Mouse (Mus musculus): ENCODE measurements around the gene Cyb5r3.

The Cyb5r3 gene

DNA sequence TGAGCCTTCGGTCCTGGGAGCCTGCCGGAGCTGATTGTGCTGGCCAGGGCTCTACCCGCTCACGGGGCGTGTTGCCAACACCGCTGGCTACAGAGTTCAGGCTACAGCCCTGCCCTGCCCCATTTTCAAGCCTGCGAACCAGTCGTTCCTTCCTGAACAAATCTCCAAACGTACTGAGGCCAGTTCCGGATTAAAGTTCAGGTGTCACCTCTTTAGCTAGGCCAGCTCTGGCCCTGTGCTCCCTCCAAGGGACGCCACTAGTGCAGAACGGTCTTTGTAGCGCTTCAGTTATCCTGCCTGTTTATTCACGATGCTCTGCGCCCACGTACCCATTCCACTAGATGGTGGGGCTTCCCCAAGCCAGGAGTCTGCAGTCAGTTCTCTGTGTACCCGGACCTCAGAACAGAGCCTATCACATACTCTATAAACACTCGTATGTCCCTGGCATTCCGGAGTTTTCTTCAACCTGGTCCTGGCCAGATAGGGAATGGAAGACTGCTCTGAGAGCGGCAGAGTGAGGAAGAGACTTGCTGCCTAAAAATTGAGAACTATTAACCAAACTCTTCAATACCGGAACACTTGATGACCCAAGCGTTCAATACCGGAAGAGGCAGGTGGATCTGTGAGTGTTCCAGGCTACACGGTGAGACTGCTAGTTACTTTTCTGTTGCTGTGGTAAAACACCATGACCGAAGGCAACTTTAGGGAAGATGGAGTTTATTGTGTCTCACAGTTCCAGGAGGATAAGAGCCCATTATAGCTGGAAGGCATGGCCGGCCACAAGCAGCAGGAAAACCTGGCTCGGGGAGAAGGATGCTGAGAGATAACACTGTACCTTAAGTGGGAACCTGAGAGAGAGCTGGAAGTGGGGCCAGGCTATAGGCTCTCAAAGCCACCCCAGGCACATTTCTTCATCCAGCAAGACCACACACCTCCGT is at the start of gene Cyb5r3:
Gene Cyb5r3, minus strand, starts transcription at position 101 of the 938 bp plus-strand sequence.
- DNase-seq (ENCODE audit: low spot score), result no peak

DNA sequence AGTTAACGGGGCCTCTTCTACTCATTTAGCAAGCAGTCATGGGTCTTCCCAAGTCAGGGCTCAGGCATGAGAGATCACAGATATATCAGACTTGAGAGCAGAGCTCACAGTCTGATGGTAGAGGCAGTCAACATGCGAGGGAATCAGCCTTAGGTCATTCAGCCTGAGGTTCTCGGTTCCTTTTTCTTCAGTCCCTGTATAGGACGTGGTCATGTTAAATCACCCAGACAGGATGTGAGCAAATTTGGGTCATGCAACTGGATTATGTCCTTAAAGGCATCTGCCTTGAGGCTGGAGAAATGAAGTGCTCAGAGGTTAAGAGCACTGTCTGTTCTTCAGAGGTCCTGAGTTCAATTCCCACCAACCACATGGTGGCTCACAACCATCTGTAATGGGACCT is 49.3 kb upstream of the Cyb5r3 start:
- no peak for DNase-seq (ENCODE audit: low spot score)

DNA sequence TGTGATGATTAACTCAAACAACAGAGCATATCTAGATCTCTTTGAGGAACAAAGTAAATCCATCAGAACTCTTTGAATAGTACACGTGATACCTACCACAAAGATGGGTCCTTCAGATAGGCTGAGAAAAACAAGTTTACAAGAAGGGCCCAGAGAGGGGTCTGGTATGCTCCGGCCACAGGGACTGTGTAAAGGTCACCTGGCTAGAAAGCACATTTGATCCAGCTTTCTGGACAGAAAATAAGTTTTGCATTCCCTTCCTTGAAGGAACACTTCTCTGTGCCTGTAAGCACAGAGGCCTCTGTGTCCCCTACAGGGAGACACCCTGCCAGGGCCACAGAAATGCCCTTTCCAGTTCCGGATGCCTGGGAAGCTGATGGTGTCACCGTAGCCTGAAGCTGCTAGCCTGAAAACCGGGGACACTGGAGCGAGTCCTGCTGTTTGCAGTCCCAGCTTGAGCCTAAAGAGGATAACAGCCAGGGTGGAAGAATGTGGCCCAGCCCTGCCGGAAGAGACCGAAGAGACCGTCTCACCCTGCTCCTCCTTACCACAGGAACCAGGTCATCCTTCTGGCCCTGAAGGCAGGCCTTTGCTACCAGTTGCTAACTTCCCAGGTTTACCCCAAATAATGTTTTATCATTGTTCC is 48.1 kb upstream of the Cyb5r3 start:
- DNase-seq (ENCODE audit: low spot score), result no peak

DNA sequence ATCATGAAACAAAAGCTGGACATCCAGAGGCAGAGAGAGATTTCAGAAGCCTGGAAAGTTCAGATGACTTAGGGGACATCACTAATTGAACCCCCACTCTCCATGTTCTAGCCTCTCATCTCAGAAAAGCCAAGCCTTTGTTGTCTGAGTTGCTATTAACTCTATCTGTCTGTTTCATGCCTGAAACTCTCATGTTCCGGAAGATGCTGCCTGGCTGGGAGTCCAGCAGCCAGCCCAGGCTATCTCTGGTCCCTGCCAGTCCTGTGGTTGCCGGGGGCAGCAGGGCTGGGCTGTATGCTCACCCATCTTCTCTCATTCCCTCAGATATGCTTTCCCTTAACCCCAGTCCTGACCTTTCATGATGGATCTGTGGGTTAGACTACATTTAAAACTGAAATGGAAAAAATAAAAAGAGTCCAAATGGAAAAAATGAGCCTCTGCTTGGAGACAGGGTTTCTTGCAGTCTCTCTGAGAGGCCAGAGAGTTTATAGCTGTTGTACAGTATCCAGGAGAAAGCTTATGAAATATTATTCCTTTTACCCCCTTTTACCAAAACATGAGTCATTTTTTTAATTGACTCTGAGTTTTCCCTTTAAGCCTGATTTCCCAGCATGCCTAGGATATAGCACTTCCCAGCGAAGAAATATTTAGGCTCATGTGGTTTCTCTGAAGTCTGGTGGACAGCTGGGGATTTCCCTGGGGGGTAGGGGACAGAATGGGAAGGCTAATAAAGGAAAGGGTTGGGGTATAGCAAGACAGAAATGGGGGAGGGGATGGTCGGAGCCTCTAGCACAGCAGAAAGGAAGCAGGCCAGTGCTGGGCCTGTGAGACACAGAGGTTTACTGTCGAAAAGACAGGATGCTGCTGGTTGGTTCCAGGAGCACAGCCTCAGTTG is 43.2 kb upstream of the Cyb5r3 start:
- no peak for DNase-seq (ENCODE audit: low spot score)

DNA sequence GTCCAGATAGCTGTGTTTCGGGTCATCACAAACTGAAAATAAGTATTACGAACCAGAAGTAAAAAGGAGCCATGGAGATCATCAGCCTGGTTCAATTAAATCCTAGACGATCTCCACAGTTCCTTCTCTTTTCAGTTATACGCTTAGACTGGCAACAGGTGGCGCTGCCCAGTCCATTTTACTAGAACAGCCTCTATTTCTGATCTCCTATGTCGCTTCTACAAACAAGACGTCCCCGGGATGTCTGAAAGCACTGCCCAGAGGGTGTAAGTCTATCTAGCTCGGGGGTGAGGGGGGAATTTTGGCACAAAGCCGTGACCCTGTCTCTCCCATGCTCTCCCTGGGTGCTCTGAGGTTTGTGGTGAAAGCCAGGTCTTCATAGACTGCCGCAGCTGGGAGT is 37.8 kb upstream of the Cyb5r3 start:
- DNase-seq (ENCODE audit: low spot score), result peak; percentile 70

DNA sequence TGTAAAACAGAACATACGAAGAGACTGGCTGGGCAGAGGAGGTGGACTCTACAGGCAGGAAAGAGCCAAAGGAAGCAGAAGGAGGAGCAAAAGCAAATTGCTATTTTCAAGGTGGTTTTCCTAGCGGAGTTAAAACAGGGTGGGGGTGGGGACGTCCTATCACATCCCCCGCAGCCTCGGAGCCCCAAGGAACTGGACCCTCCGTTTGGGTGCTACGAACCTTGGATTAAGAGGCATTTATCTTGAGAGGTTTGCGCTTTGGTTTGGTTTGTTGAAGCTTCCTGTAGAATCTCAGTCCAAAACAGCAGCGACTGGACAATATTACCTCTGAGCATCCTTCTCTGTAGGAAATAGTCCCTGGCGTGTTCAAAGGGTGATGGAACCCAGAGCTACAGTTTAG is 37.3 kb upstream of the Cyb5r3 start:
- DNase-seq (ENCODE audit: low spot score), result no peak

DNA sequence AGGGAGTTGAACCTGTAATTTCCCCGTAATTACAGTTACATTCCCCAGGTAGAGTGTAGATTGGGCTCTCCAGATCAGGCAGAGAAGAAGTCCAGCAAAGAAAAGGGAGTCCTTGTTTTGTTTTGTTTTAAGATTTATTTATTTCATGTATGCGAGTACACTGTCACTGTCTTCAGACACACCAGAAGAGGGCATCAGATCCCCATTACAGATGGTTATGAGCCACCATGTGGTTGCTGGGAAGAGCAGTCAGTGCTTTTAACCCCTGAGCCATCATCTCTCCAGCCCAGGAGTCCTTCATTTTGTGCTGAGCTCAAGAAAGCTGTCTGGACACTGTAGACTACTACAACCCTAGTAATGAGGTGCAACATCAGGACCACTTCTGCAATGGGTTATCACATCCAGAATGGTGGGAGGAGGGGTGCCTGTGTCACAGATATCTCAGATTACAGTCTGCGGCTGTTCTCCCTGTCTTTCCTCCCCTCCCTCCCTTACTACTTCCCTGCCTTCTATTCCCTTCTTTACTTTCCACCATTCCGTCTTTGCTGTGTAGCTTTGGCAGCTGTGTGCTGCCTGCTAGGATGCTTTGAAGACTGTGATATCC is 36.8 kb upstream of the Cyb5r3 start:
- no peak for DNase-seq (ENCODE audit: low spot score)

DNA sequence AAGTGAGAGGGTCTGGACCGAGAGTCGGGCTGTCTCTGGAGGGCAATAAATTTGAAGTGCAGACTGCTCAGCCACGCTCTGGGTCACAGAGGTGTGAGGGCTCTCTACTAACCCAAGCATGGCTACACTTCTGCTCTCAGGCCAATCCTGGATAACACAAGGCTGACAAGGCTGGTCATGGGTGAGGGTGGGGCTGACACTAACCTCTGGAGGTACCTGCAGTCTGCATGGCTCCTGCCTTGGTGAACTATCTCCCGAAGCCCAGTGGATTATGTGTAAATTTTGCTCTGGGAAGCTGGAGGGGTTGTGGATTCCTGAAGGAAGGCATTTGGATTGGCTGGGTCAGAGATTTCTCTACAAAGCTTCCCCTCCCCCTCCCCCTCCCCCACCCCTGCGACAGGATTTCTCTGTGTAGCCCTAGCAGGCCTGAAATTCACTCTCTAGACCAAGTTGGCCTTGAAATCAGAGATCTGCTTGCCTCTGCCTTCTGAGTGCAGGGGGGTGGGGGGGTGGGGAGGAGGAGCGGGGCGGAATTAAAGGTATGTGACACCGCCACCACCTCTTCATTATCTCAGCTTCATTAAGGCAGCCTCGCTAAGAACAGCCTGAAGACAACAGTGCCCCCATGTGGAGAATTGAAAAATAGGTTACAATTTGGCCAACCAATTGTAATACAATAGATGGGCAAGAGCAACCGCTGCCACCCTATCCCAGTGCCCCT is 32.5 kb upstream of the Cyb5r3 start:
- no peak for DNase-seq (ENCODE audit: low spot score)

DNA sequence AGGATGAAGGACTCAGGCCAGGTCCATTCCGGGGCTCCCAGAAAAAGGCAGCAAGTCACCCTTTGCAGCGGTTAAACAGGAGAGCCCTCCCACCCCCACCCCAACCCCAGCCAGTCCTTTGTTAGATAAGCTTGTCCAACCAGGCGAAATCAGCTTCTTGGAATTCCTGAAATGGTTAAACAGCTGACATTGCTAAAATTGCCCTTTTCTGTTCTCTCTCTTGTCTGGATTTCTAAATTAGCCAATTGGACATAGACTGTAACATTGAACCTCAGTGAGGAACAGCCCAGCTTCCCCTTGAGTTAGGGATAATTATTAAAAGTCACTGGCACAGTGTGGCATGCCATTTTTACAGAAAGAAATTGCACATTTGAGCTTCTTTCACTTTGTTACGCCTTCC is 30.0 kb upstream of the Cyb5r3 start:
- DNase-seq (ENCODE audit: low spot score), result no peak

DNA sequence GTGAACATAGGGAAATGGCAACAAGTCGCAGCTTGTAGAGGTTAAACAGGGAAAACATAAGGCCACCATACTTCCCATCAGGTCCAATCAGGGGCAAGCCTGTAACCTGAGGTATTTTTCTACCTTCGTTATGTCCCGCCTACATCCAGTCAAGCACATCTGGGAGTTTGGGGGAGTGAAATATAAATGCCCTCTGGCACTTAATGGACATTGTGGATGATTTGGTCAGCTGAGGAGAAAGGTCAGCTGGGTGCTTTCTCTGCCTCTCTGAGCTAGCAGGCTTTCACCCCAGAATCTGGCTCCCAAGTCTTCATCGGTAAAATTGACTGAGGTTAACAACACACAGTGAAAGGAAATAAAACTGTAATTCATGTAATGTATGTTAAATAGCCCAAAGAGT is 21.0 kb upstream of the Cyb5r3 start:
- DNase-seq (ENCODE audit: low spot score), result no peak

DNA sequence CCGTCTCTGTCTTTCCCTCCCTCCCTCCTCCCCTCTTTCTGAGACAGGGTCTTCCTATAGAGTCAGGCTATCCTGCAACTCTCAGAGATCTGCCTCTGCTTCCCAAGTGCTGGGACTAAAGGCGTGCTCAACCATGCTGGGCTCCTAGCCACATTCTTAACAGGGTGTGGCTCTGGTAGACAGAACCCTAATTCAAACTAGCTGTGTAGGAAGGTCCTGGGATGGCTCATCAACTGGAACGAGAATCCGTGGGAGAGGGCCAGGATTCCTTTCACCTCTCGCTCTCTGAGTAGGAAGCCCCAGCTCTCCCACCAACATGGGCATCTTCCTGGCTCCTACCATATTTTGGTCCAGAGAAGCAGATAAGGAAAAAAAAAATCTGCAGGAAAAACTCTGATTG is 10.0 kb upstream of the Cyb5r3 start:
- no peak for DNase-seq (ENCODE audit: low spot score)

DNA sequence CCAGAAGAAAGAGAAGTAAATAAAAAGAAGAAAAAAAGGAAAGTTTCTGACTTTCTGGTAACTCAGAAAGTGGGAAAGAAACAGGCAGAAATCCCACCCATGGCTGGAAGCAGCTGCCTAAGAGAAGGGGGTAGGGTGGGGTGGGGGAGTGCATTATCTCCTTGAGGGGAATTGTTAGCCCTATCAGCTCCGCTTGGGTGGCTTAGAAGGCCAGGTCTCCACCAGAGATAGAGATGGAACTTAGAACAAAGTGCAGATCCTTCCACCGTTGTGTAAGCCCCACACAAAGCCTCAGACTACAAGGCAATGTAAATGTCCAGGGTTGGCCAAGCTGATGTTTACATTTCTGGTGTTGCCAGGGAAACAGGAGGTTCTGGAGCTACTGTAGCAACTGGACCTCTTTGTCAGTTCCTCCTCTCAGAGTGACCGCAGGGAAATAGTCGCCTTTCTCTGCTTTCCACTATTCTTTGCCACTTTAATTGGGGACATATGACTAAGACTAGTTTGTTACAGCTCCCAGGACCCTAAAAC is 9.5 kb upstream of the Cyb5r3 start:
- DNase-seq (ENCODE audit: low spot score), result no peak

DNA sequence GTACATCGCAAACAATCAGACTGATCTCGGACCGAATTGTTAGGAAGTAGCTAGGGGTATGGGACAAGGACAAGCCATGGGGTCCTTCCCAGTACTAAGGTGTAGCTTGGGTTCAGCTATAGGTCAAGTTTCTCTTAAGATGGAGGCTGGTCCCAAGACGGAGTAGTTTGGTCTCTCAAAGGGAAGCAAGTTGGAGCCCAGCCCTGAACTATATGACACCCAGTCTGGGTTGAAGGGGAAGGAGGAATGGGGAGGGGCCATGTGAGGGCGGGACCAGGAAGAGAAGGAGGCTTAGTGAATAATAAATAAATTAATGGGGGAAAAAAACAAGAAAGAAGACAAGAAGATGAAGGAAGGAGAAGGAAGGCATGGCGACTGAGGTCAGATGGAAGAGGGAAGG is 7.6 kb upstream of the Cyb5r3 start:
- DNase-seq (ENCODE audit: low spot score), result no peak

DNA sequence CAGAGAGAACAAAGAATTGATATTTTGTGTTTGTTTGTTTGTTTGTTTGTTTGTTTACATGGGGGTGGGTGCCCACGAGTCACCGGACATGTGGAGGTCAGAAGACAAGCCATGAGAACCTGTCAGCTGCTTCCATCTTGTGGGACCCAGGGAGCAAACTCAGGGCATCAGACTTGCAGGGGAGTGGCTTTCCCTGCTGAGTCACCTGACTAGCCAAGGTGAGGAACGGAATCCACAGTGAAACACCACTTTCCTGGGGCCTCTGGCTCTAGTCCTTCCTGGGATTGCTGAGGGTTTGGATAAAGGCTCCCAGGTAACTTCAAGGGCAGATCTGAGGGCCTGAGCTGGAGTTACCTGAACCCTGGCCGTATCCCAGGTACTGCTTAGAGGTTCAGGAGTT is 4.3 kb upstream of the Cyb5r3 start:
- DNase-seq (ENCODE audit: low spot score), result no peak

DNA sequence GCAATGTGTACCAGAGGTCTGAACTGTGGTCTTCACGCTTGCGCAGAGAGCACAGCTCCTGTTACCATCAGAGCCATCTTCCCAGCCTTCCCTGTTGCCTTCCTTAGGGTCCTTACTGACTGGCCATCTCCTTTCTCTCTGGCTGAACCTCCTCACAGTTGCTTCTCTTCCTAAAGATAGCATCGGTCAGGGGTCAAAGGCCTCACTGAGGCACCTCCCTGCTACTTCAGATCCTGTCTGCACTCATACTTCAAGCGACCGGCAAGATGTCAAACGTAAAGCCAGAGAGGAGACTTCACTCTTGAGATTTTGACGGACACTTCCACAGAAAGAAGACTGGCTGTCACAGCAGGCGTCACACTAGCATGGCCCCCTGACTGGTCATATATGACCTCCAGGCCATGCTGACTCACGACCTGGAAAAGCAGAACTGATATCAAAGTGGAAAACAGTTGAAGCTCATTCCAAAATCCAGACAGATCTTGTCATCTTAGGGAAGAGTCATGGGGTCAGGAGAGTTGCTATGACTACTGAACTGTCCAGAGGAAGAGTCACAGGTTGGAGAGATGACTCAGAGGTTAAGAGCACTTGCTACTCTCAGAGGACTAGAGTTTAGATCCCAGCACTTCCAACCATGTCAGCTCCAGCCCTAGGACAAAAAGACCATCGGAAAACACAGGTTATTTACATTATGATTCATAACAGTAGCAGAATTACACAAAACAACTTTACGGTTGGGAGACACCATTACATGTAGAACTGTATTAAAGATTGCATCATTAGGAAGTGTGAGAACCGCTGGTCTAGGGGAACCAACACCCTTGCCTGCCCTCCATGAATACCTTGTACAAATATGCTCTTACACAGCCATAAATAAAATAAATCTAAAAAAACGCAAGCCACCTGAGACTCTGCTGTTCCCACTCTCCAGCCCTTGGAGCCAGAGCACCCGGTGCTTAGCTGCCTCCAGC is 1.8 kb upstream of the Cyb5r3 start:
- DNase-seq (ENCODE audit: low spot score), result no peak

DNA sequence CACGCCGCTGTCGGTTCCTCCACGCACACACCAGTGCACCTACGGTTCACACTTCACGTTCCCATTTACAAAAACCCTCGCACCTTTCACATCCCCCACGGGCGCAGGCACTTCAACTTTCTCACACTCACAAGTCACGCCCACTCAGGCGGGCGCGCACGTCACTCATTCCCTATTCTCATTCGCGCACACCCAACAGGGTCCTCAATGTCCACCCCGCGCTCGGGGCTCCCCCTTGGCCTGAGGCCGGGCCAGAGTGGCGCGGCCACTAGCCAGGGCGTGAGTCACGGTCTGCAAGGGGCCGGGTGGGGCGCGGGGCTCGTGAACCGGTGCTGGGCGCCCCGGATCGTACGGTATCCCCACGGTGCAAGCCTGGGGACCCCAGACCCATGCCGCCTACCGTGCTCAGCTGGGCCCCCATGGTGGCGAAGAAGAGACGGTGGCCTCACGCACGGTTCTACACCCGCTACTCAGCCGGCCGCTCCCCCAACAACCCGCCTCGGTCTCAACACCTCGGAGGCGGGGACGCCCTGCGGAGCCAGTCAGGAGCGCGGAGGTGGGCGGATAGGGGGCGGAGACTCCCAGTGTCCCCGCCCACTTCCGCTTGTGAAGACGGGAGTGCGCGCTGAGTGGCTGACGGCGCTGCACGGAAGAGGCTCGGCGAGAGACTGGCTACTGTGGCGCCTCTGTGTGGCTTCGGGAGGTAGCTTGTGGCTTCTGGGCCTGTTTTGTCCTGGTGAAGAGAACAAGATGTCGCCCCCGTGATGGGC is 495 bp downstream of the Cyb5r3 start:
- peak; percentile 97 for DNase-seq (ENCODE audit: low spot score)

DNA sequence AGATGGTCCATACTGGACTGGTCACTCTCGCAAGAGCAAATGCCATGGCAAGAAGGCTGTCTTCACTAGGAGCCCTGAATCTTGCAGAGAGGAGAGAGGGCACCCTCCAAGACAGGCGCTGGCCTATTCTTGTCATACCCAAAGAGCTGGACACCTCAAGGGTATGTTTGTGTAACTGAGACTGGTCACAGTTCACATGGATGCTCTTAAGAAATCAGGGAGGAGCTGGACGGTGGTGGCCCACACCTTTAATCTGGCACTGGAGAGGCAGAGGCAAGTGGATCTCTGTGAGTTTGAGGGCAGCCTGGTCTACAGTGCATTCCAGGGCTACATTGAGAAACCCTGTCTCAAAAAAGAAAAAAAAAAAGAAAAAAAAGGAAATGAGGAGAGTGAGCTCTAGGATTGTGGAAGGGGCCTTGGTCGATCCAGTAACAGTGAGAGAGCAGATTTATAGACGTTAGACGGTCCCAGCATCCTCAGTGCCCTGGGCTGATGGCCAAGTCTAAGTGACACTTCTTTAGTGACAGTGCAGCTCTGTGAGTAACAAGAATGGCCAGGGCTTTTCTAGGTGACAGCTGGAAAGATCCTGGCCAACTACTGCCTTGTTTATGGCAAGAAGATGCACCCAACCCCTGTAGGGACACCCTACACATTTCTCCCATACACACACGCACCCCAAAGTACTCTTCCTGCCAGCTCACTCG is 1.3 kb downstream of the Cyb5r3 start:
- DNase-seq (ENCODE audit: low spot score), result no peak
